Mouse (Mus musculus) yolk sac, embryonic 10.5 days (tissue): Measurements from ENCODE around the gene Lrp10.

ENCODE experiments used
- DNase-seq: peaks from one replicate; pipeline ENCODE4 v3.0.0-alpha.2; 2017; ENCODE audit warnings: low spot score

Lrp10 gene

GRCm38 (mm10) chr14:54475941-54476844 is 12.3 kb downstream of the Lrp10 start, which contains the start of gene Rem2:
Rem2 (plus strand) TSS chr14:54476100.
- DNase-seq = peak; percentile 69

DNA sequence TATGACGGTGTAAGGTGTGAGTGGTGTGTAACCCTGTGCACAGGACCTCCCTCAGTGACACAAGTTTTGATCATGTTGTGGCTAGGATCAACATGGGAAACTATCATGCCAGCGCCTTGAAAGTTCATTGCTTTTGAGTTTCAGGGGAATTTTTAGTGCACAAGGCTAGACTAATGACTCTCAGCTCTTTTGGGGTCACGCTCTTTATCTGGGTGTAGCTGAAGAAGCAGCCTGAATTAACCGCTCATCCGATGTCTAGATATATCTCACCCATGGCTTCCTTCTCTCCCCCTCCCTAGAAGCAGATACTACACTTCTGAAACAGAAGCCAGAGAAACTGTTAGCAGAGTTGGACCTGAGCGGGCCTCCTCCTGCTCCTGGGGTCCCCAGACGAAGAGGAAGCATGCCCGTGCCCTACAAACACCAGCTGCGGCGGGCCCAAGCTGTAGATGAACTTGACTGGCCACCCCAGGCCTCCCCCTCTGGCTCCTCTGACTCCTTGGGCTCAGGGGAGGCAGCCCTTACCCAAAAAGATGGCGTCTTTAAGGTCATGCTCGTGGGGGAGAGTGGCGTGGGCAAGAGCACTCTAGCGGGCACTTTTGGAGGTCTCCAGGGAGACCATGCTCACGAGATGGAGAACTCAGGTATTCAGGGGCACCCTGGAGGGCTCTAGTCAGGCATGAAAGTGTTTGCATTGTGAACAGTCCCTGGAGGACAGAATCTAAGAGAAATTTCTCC is 13.4 kb downstream of the Lrp10 start:
- DNase-seq = no peak

GRCm38 (mm10) chr14:54479451-54479920 is 15.5 kb downstream of the Lrp10 start:
- DNase-seq = peak; percentile 8

DNA sequence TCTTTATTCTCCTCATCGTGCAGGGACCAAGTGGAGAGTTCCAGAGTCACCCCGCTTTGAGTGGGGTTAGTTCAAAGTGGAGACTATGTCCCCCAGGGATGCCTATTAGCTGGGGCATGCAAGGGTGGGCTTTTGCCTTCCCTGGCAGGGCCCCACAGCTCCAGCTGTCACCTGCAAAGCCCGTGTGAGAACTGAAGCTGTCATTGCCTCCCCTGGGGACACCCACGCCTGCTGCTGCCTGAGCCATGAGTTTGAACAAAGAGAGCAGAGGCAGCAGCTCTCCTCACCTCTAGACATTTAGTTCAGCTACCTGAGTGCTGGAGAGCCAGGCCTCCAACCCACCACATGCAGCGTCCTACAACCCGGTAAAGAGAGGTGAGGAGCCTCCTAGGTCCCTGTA is 16.7 kb downstream of the Lrp10 start:
- DNase-seq = no peak

DNA sequence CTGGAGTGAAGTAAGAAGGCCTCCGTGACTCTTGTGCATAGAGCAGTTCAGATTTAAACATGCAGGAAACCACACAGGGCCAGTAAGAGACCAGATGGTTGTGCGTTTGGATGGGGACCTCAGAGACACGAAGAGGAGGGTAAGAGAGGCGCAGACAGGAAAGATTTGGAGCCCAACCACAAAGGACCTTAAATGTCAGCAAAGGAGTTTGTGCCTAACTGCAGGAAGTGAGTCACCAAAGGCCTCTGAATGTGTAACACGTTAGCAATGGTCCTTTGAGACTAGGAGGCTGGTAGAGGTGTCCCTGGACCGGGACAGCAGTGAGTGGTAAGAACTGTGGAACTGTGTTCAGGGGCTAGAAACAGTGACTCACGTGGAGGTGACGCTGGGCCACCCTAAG is 17.5 kb downstream of the Lrp10 start:
- DNase-seq = no peak

DNA sequence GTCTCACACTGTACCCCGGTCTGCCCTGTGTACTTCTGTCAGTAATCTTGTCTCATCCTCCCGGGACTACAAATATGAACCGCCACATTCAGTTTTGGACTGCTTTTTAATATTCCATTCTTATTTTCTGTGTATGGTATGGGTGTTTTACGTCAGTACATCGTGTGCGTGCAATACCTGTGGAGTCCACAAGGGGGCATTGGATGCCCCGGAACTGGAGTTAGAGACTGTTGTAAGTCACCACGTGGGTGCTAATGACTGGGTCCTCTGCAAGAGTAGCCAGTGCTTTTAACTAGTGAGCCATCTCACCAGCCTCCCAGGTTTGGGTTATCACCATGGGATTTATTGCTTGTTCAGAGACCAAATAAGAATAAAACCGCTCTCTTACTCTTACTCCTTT is 18.6 kb downstream of the Lrp10 start:
- DNase-seq = no peak

- no peak for DNase-seq
These were observed 22.0 kb downstream of the Lrp10 start for GRCm38 (mm10) chr14:54485899-54486298.

DNA sequence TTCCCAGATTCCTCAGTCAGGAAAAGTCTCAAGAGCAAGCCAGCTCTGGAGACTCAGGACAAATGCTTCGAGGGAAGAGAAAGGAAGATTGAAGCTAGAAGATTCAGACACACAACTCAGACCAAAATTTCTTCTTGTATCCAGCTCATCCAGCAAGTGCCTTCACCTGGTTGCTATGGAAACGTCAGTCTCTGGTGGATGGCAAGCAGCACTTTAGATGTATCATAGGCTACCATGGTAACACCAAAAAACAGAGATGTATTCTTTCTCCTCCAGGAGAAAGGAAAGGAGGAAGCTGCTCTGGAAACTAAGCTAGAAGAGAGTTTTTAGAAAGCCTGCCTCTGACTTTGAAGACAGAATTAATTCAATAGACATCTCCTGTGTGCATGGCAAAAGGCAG is 23.8 kb downstream of the Lrp10 start:
- DNase-seq = no peak

- no peak for DNase-seq
These were observed 24.4 kb downstream of the Lrp10 start for GRCm38 (mm10) chr14:54488350-54488749.

GRCm38 (mm10) chr14:54492345-54493131 is 28.6 kb downstream of the Lrp10 start:
- DNase-seq = no peak

DNA sequence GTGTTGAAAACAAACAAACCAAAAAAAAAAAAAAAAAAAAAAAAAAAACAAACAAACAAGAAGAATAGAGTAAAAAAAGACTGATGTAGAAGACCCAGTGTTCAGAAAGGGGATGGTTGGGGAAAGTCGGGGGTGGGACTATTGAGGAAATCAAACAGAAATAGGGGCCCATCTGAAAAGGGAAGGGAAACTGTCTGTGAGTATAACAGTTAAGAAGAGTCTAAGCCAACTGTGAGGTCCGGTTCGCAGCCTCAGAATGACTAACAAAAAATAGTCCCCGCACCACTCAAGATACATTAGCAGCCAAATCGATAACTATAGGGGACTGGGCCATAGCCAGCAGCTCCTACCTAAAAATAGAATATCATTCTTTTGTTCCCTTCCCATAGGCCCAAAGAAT is 29.3 kb downstream of the Lrp10 start:
- DNase-seq = no peak

DNA sequence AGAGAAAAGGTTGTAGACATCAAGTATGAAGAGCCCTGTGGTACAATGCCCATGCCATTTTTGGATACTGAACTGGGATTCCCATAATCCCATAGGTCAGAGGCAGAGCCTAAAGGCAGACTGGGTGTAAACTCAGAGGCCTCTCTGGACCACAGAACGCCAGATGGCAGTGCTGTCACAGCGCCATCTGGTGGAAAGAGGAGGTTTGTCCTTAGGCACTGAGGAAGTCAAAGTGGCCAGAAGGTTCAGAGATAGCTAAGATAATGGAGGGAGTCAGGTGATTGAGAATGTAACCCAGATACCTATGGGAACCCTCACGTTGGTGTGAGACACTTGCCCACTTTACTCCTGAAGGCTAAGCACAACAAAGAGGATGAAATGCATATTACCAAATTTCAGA is 30.3 kb downstream of the Lrp10 start:
- DNase-seq = peak; percentile 26

DNA sequence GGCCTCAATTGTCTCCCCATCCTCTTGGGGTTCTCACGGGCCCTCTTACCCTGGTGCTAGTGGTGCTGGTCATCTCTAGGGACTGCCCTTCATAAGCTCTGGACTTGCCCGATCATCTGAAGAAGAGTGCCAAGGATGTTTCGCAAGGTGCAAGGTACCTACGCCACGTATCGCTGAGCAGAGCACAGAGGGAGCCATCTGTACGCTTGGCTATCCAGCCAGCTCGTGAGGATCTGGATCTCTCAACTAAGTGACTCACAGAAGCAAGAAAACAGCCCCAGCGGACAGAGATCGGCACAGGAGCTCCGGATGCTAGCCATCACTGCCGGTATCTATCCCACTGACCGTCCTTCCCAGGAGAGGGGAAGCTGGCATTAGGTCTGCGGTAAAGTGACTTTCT is 32.8 kb downstream of the Lrp10 start:
- no peak for DNase-seq

- no peak for DNase-seq
These were observed 35.4 kb downstream of the Lrp10 start for GRCm38 (mm10) chr14:54499330-54499729.

GRCm38 (mm10) chr14:54501365-54501764 is 37.4 kb downstream of the Lrp10 start:
- no peak for DNase-seq

- no peak for DNase-seq
These were observed 39.2 kb downstream of the Lrp10 start for GRCm38 (mm10) chr14:54503092-54503491.

- DNase-seq = no peak
These were observed 45.8 kb downstream of the Lrp10 start for GRCm38 (mm10) chr14:54509774-54510173.

DNA sequence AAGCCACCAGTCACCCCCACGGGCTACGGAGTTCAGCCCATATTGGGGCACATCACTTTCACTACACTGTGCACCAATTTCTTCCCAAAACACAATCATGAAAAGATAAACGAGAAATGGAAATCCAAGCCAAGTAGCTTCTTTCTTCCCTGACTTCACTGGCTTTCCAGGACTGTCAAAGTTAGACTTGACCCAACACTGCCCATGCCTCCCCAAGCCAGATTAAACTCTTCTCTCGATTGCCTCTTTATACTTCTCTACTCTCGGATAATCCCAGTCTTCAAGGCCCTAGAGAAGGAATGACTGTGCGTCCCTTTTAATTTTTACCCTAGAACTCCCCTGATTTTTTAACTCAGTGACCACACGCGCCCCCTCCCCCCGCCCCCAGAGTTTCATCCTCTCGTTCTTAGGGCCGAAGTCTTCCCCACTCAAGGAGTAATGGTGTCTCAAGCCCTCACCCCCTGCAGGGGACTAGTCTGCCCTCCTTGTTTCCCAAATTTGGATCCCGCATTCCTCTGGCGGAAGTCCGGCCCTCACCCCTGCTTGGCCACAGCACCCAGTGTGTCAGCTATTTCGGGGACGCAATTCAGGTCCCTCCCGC is 52.9 kb downstream of the Lrp10 start:
- no peak for DNase-seq
